Mouse (Mus musculus) cerebellum, adult 8-10 months (tissue): ENCODE data around the gene Upf3b.
A peak's percentile ranks its signal among the peaks of the same experiment; 100 is the strongest.
"Not testable (repeated sequence)": the region's sequence is repeated elsewhere in the genome, so short reads cannot be mapped to it uniquely, and the experiment has no call there.

ENCODE experiments used
- DNase-seq: peaks from one replicate; pipeline ENCODE4 v3.0.0; 2022

Gene Upf3b

DNA sequence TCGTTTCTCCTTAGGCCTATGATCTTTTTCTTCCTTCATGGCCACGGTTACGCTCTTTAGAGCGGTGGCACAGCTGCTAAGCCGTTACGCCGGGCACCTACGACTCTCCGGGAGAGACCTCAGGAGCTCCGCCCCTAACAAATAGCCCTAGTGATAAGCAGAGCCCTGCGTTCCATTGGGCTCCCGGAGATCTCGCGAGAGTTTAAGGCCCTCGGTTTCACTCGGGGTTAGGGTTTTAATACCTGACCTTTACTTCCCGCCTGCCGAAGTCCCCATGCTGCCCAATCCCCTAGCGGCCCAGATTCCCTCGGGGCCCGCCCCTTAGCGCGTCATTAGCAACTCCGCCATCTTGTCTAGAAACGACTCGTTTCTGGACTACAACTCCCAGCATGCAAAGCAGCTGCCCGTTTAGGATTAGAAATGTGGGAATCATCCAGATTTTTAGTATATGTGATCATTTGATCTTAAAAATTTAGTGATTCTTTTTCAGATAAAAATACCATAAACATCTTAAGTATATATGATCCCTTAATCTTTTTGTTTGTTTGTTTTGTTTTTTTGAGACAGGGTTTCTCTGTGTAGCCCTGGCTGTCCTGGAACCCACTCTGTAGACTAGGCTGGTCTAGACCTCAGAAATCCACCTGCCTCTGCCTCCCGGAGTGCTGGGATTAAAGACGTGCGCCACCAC, at the start of gene Upf3b:
Gene Upf3b, minus strand, starts transcription at position 130 of the 688 bp plus-strand sequence.
- peak; percentile 83 for DNase-seq

DNA sequence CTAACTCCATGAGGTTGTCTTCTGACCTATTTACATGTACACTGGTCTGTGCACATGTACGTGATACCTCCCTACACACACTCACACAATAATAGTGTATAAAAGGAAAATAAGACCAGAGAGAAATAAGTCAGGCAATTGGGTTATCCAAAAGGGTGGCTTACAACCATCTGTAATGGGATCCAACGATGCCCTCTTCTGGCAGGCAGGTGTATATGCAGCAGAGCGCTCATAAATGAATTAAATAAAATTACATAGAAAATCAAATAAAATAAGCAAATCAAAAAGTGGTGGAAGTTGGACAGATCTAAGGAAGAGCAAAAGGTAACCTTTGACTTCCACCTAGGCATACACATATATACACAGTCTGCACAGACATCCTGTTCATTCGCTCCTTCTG, 47.7 kb upstream of the Upf3b start:
- no peak for DNase-seq

GRCm38 (mm10) chrX:37144954-37145353, 34.8 kb upstream of the Upf3b start:
- no peak for DNase-seq

- DNase-seq = not testable (repeated sequence)
Observed at GRCm38 (mm10) chrX:37144498-37144897, 34.4 kb upstream of the Upf3b start.

GRCm38 (mm10) chrX:37141732-37142131, 31.6 kb upstream of the Upf3b start:
- DNase-seq = no peak

- DNase-seq = peak; percentile 74
Observed at GRCm38 (mm10) chrX:37126671-37127358, 16.7 kb upstream of the Upf3b start, which contains the start of gene Nkap. TSS of gene Nkap (plus strand) at chrX:37126795.

DNA sequence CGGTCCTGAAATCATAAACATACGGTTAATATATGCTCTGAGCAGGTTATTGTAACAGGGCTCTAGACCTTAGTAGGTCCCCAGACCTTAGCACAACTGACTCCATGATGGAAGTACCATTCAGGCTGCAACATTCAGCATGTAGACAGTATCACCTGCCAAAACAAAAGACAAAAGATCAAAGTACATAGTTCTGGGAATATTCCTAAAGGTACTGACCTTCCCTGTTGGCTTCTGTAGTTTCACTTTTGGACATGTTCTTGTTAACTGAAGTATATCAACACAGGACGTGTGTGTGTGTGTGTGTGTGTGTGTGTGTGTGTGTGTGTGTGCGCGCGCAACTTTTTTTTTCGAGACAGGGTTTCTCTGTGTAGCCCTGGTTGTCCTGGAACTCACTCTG, 15.4 kb upstream of the Upf3b start:
- no peak for DNase-seq

DNA sequence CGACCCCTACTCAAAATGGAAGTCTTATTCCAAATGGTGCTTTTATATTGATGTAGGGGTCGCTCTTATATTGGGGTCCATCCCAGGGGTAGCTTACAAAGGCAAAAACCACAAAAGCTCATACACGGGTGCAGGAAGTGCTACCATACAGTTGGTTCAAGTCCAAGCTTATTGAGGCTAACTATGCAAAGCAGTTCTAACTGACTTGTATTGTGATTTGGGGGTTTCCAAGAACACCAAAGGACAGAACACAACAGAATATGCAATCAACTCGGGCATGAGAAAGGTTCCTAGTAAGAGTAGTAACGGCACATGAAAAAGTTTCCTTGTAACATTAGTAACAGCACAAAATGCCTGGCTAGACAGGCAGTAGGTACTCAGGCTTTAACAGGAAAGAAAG, 10.1 kb upstream of the Upf3b start:
- no peak for DNase-seq

- DNase-seq = no peak
Observed at GRCm38 (mm10) chrX:37119585-37119984, 9.5 kb upstream of the Upf3b start.

- no peak for DNase-seq
Observed at GRCm38 (mm10) chrX:37117085-37117484, 7.0 kb upstream of the Upf3b start.

DNA sequence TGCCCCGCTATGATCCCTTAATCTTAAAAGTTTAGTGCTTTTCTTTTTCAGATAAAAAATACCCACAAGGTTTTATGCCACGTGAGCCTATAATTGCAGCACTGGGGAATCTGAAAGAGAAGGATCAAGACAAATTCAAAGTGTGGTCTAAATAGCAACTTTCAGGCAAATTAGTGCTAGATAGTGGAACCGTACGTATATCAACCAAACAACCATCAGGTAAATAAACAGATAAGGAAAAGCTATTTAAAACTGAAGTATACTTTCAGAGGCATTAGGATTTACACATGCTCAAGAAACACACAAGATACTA, 715 bp upstream of the Upf3b start:
- no peak for DNase-seq

GRCm38 (mm10) chrX:37109526-37110192, 463 bp downstream of the Upf3b start:
- peak; percentile 21 for DNase-seq

DNA sequence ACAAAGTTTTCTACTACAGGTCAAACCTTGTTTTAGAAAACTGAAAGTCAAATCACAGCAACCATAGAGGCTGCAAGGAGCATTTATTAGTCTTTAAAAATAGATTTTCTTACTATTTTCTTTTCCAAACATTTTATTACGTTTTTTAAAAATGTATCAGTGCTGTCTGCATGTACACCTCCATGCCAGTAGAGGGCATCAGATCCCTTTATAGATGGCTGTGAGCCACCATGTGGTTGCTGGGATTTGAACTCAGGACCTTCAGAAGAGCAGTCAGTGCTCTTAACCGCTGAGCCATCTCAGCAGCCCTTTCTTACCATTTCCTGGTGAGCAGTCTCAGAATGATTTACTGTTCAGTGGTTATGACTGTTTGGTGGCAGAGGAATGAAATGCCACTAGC, 6.3 kb downstream of the Upf3b start:
- no peak for DNase-seq

DNA sequence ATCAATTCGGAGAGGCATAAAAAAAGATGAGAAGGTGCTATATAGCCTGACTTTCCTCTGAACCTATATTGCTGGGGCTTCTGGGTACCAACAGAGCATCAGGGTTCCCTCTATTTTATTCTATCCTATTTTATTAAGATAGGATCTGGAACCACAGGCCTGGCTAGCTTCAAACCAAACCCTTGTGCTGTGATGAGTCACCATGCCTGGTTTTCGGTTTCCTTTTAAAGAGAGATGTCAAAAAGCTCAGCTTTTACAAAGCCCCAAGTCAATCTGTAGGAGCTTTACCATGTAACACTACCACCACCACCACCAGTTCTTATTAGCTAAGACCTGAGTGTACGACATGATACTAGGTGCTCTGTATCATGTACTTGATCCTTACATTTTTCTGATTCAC, 11.4 kb downstream of the Upf3b start:
- DNase-seq = no peak

GRCm38 (mm10) chrX:37095106-37095768, 14.9 kb downstream of the Upf3b start:
- no peak for DNase-seq

- DNase-seq = no peak
Observed at GRCm38 (mm10) chrX:37091457-37091856, 18.7 kb downstream of the Upf3b start.

DNA sequence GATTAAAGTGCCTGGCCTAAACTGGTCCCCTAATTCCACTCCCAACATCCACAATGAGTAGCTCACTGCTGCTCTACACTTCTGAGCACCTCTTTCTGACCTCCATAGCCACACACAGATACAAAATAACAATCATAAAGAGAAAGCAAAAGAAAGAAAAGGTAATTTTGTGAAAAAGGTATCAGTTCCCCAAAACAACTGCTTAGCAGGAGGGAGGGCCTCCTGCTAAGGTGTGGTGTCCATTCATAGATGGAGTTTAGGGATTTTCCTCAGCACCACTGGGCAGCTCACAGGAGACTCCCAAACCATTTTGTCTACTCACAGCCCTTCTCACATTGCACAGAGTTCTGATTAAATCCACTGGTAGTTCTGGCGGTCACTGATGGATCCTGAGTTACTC, 21.3 kb downstream of the Upf3b start:
- no peak for DNase-seq

- DNase-seq = no peak
Observed at GRCm38 (mm10) chrX:37085665-37086064, 24.5 kb downstream of the Upf3b start.

- DNase-seq = peak; percentile 86
Observed at GRCm38 (mm10) chrX:37084927-37085660, 25.0 kb downstream of the Upf3b start, which contains the start of gene Rpl39. TSS of gene Rpl39 (minus strand) at chrX:37085402.

GRCm38 (mm10) chrX:37084318-37084926, 25.7 kb downstream of the Upf3b start:
- DNase-seq = peak; percentile 11

DNA sequence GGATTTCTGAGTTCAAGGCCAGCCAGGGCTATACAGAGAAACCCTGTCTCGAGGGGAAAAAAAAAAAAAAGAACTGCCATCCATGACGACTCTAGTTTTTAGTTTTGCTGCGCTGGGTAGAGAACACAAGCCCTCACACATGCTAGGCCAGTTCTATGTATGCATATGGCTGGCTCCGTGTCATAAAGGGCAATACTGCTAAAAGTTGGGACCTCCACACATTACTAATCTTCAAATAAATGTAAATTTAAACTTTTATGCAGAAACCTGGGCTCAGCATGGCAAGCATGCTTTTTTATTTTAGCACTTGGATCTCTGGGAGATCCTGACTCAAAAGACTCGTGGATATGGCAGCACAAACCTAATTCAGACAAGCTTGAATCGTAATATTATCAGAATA, 28.9 kb downstream of the Upf3b start:
- DNase-seq = no peak

- DNase-seq = not testable (repeated sequence)
Observed at GRCm38 (mm10) chrX:37080345-37080744, 29.8 kb downstream of the Upf3b start.
